Mouse (Mus musculus): ENCODE results near the gene 4430402I18Rik. TPM values are rescaled to one million over a fixed set of nuclear protein-coding genes. Genes with fewer than 3 reads are reported as not detected.

The 4430402I18Rik gene
- total RNA-seq, 1 experiment, result 0.31 TPM

DNA sequence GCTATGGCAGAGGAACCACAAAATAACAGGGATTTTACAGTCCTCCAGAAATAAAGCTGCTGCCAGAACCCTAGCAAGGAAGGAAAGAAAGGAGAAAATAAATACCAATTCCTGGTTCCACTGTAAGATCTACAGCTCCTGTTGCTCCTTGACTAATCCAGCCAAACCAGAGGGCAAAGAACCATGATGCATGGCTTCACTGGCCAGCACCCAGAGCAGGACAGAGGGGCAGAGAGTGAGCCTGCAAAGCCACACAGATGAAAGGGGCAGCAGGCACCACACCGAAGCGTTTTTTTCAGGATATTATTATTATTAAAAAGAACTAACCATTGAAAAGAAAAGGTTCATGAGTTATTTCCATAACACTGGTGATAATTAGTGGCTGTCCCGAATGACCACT is 115.6 kb downstream of the 4430402I18Rik start:
- H3K9ac ChIP-seq (ENCODE audit: insufficient read depth, low read depth, low read length, poor library complexity, severe bottlenecking), result no peak overlapping the region
- in situ Hi-C loops (cut with MboI; ENCODE audit: low sequenced_read_pairs in 2 of 2, unreplicated experiment in 2 of 2), result no loop called here
- H3K36me3 ChIP-seq (ENCODE audit: control insufficient read depth, insufficient read depth, low read length, poor library complexity, severe bottlenecking), result no peaks in the 10 kb centered on the region
- no peaks in the 10 kb centered on the region for H3K9me3 ChIP-seq (ENCODE audit: control insufficient read depth, insufficient read depth, low read depth, low read length)
- TF ChIP-seq CHD2 (IDR thresholded peaks at IDR 0.05; ENCODE audit: low read depth, low read length) (no peak), ZC3H11A (IDR thresholded peaks at IDR 0.05; ENCODE audit: borderline replicate concordance, low read depth, low read length) (no peak), HCFC1 (IDR thresholded peaks at IDR 0.05; ENCODE audit: borderline replicate concordance, insufficient read depth, low read length) (no peak), MAFK (IDR thresholded peaks at IDR 0.05; ENCODE audit: insufficient read depth, low read depth, low read length) (no peak), ZNF384 (IDR thresholded peaks at IDR 0.05; ENCODE audit: low read depth, low read length) (no peak)
- no peak overlapping the region for H3K4me3 ChIP-seq (ENCODE audit: insufficient read depth in 1 of 2, low read depth in 1 of 2, low read length in 2 of 2, poor library complexity in 1 of 2, severe bottlenecking in 1 of 2)
- no peak overlapping the region for H3K27ac ChIP-seq (ENCODE audit: insufficient read depth, low read depth, low read length, poor library complexity, severe bottlenecking)
- H3K4me1 ChIP-seq (ENCODE audit: control insufficient read depth in 2 of 2, insufficient read depth in 2 of 2, low read length in 2 of 2, poor library complexity in 1 of 2), result no peaks in the 10 kb centered on the region; a peak in 1 of 4 replicates
- DNase-seq (ENCODE audit: low read depth, low spot score), result no peak

GRCm38 (mm10) chr19:28850510-28850909 is 117.1 kb downstream of the 4430402I18Rik start:
- in situ Hi-C loops (cut with MboI; ENCODE audit: low sequenced_read_pairs in 2 of 2, unreplicated experiment in 2 of 2), result no loop called here
- Histone ChIP-seq H3K9ac (ENCODE audit: insufficient read depth, low read depth, low read length, poor library complexity, severe bottlenecking) (no peak overlapping the region), H3K4me3 (ENCODE audit: insufficient read depth in 1 of 2, low read depth in 1 of 2, low read length in 2 of 2, poor library complexity in 1 of 2, severe bottlenecking in 1 of 2) (no peak overlapping the region), H3K27ac (ENCODE audit: insufficient read depth, low read depth, low read length, poor library complexity, severe bottlenecking) (no peak overlapping the region), H3K9me3 (ENCODE audit: control insufficient read depth, insufficient read depth, low read depth, low read length) (no peaks in the 10 kb centered on the region), H3K36me3 (ENCODE audit: control insufficient read depth, insufficient read depth, low read length, poor library complexity, severe bottlenecking) (no peaks in the 10 kb centered on the region), H3K4me1 (ENCODE audit: control insufficient read depth in 2 of 2, insufficient read depth in 2 of 2, low read length in 2 of 2, poor library complexity in 1 of 2) (no peaks in the 10 kb centered on the region)
- no peak for TF ChIP-seq ZNF384 (IDR thresholded peaks at IDR 0.05; ENCODE audit: low read depth, low read length)
- no peak for TF ChIP-seq HCFC1 (IDR thresholded peaks at IDR 0.05; ENCODE audit: borderline replicate concordance, insufficient read depth, low read length)
- no peak for TF ChIP-seq MAFK (IDR thresholded peaks at IDR 0.05; ENCODE audit: insufficient read depth, low read depth, low read length)
- no peak for TF ChIP-seq CHD2 (IDR thresholded peaks at IDR 0.05; ENCODE audit: low read depth, low read length)
- TF ChIP-seq ZC3H11A (IDR thresholded peaks at IDR 0.05; ENCODE audit: borderline replicate concordance, low read depth, low read length), result no peak
- DNase-seq (ENCODE audit: low read depth, low spot score), result no peak

DNA sequence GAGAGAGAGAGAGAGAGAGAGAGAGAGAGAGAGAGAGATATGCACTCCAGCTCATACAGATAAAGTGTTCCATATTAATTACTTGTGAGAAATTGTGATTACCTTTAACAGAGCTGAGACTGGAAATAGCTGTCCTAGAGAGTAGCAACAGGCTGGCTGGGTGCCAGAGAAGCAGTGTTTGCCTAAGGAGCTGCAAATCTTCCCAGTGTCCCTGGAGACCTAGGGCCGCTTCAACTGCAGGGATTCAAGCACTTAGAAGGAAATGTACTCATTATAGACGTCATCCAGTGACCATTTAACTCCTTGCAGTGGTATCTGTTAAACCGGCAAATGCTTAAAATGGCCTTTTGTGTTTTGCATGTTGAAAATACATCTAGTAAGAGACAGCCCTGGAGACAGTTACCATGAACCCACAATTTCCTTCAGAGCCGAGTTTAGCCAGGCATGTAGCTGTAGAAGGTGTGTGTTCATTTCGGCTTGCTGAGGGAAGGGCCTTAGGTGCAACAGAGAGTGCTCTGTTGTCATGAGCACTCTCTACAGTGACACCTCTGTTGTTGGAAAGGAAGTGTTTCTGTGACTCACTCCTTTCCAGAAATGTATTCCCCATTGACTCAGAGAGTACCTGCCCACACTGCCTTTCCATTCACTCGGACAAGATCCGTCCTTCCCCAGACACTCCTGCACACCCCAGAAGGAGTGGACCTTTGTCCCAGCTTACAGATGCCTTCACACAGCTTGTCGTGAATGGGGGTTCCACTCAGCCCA is 122.5 kb downstream of the 4430402I18Rik start:
- no peaks in the 10 kb centered on the region for H3K4me1 ChIP-seq (ENCODE audit: control insufficient read depth in 2 of 2, insufficient read depth in 2 of 2, low read length in 2 of 2, poor library complexity in 1 of 2)
- no peaks in the 10 kb centered on the region for H3K9me3 ChIP-seq (ENCODE audit: control insufficient read depth, insufficient read depth, low read depth, low read length)
- H3K4me3 ChIP-seq (ENCODE audit: insufficient read depth in 1 of 2, low read depth in 1 of 2, low read length in 2 of 2, poor library complexity in 1 of 2, severe bottlenecking in 1 of 2), result no peak overlapping the region
- no peak for TF ChIP-seq ZNF384 (IDR thresholded peaks at IDR 0.05; ENCODE audit: low read depth, low read length)
- TF ChIP-seq MAFK (IDR thresholded peaks at IDR 0.05; ENCODE audit: insufficient read depth, low read depth, low read length), result no peak
- TF ChIP-seq CHD2 (IDR thresholded peaks at IDR 0.05; ENCODE audit: low read depth, low read length), result no peak
- no peak for TF ChIP-seq HCFC1 (IDR thresholded peaks at IDR 0.05; ENCODE audit: borderline replicate concordance, insufficient read depth, low read length)
- TF ChIP-seq ZC3H11A (IDR thresholded peaks at IDR 0.05; ENCODE audit: borderline replicate concordance, low read depth, low read length), result no peak
- DNase-seq (ENCODE audit: low read depth, low spot score), result no peak
- H3K36me3 ChIP-seq (ENCODE audit: control insufficient read depth, insufficient read depth, low read length, poor library complexity, severe bottlenecking), result no peaks in the 10 kb centered on the region
- no peak overlapping the region for H3K9ac ChIP-seq (ENCODE audit: insufficient read depth, low read depth, low read length, poor library complexity, severe bottlenecking)
- no peak overlapping the region for H3K27ac ChIP-seq (ENCODE audit: insufficient read depth, low read depth, low read length, poor library complexity, severe bottlenecking)
- in situ Hi-C loops (cut with MboI; ENCODE audit: low sequenced_read_pairs in 2 of 2, unreplicated experiment in 2 of 2), result no loop called here

Other genes starting within 250 kb of the 4430402I18Rik start
- gene Slc1a1, start 132.8 kb downstream of the 4430402I18Rik start, total RNA-seq (2012; rRNA removed), result 5.0 and 7.9 TPM in 2 replicates
- gene Plpp6, start 3.8 kb downstream of the 4430402I18Rik start, total RNA-seq (2012; rRNA removed), result 2.0 and 3.0 TPM in 2 replicates
- 46.8 and 52.7 TPM in 2 replicates for gene Cdc37l1, start 22.6 kb upstream of the 4430402I18Rik start, total RNA-seq (2012; rRNA removed)
- 13.8 and 14.0 TPM in 2 replicates for gene Ak3, start 80.2 kb upstream of the 4430402I18Rik start, total RNA-seq (2012; rRNA removed)
- gene Rcl1, start 133.6 kb upstream of the 4430402I18Rik start, total RNA-seq (2012; rRNA removed), result 53.6 and 70.5 TPM in 2 replicates

All from ES-E14 (cell line).